Mouse (Mus musculus): ENCODE results near the gene Nanp. TPM values are rescaled to one million over a fixed set of nuclear protein-coding genes. Genes with fewer than 3 reads are reported as not detected.
A peak's percentile ranks its signal among the peaks of the same experiment; 100 is the strongest.

Gene Nanp
- polyA plus RNA-seq (2015; fragmentation: Nextera tagmentation; extraction: Ambion mirVana), result 20.8 and 23.4 TPM in 2 replicates

- under 1% methylated on average over 31 of the region's 34 CpGs for WGBS
- Histone ChIP-seq H3K9me3 (ENCODE audit: low read length) (no peaks in the 10 kb centered on the region), H3K9ac (replicated peaks; ENCODE audit: low read depth) (peak within 1 kb of the TSS; percentile 95), H3K27me3 (replicated peaks; ENCODE audit: insufficient read depth, low read length) (no peaks in the 10 kb centered on the region), H3K4me3 (ENCODE audit: low read depth, low read length) (peak within 1 kb of the TSS; percentile 87), H3K36me3 (ENCODE audit: insufficient read depth, low read length) (no peaks in the 10 kb centered on the region), H3K27ac (ENCODE audit: low read length) (peak within 1 kb of the TSS; percentile 73), H3K4me1 (ENCODE audit: insufficient read depth, low read depth, low read length) (peaks cover 11% of the 10 kb centered on the region; the same call in 1 of the 2 replicates), H3K4me2 (replicated peaks; ENCODE audit: low read depth, low read length) (peak within 1 kb of the TSS; percentile 97)
- DNase-seq (ENCODE audit: low spot score), result peak; percentile 98
- ATAC-seq, result peak; percentile 97
- no peak for TF ChIP-seq CTCF (IDR thresholded peaks at IDR 0.05)
- TF ChIP-seq EP300 (IDR thresholded peaks at IDR 0.05), result no peak
These were observed at the start of gene Nanp, which contains the start of gene Ninl for GRCm38 (mm10) chr2:151039232-151039695. Nanp (minus strand) TSS chr2:151039398. Ninl (minus strand) TSS chr2:151039382.

- Histone ChIP-seq H3K9me3 (ENCODE audit: low read length) (no peaks in the 10 kb centered on the region), H3K4me2 (replicated peaks; ENCODE audit: low read depth, low read length) (no peak overlapping the region), H3K4me3 (ENCODE audit: low read depth, low read length) (no peak overlapping the region), H3K4me1 (ENCODE audit: insufficient read depth, low read depth, low read length) (no peaks in the 10 kb centered on the region), H3K27me3 (replicated peaks; ENCODE audit: insufficient read depth, low read length) (no peaks in the 10 kb centered on the region), H3K27ac (ENCODE audit: low read length) (no peak overlapping the region), H3K36me3 (ENCODE audit: insufficient read depth, low read length) (no peaks in the 10 kb centered on the region), H3K9ac (replicated peaks; ENCODE audit: low read depth) (no peak overlapping the region)
- 66% methylated on average over 1 of the region's 1 CpGs for WGBS
- no peak for ATAC-seq
- DNase-seq (ENCODE audit: low spot score), result peak; percentile 3
- no peak for TF ChIP-seq CTCF (IDR thresholded peaks at IDR 0.05)
- no peak for TF ChIP-seq EP300 (IDR thresholded peaks at IDR 0.05)
These were observed 17.4 kb upstream of the Nanp start for GRCm38 (mm10) chr2:151056637-151057036.

- Histone ChIP-seq H3K4me1 (ENCODE audit: insufficient read depth, low read depth, low read length) (peaks cover 11% of the 10 kb centered on the region; the same call in 1 of the 2 replicates), H3K36me3 (ENCODE audit: insufficient read depth, low read length) (no peaks in the 10 kb centered on the region), H3K27me3 (replicated peaks; ENCODE audit: insufficient read depth, low read length) (no peaks in the 10 kb centered on the region), H3K9me3 (ENCODE audit: low read length) (no peaks in the 10 kb centered on the region), H3K4me3 (ENCODE audit: low read depth, low read length) (no peak overlapping the region), H3K9ac (replicated peaks; ENCODE audit: low read depth) (no peak overlapping the region), H3K27ac (ENCODE audit: low read length) (no peak overlapping the region), H3K4me2 (replicated peaks; ENCODE audit: low read depth, low read length) (no peak overlapping the region)
- WGBS, result 82% methylated on average over 1 of the region's 1 CpGs
- DNase-seq (ENCODE audit: low spot score), result no peak
- ATAC-seq, result no peak
- TF ChIP-seq EP300 (IDR thresholded peaks at IDR 0.05) (no peak), CTCF (IDR thresholded peaks at IDR 0.05) (no peak)
These were observed 1.2 kb upstream of the Nanp start for GRCm38 (mm10) chr2:151040411-151040810.

GRCm38 (mm10) chr2:151039726-151040125, 528 bp upstream of the Nanp start:
- no peaks in the 10 kb centered on the region for H3K36me3 ChIP-seq (ENCODE audit: insufficient read depth, low read length)
- no peaks in the 10 kb centered on the region for H3K27me3 ChIP-seq (replicated peaks; ENCODE audit: insufficient read depth, low read length)
- H3K9ac ChIP-seq (replicated peaks; ENCODE audit: low read depth), result peak overlapping the region; percentile 95
- 33% methylated on average over 8 of the region's 8 CpGs for WGBS
- H3K4me2 ChIP-seq (replicated peaks; ENCODE audit: low read depth, low read length), result peak overlapping the region; percentile 97
- TF ChIP-seq CTCF (IDR thresholded peaks at IDR 0.05), result no peak
- TF ChIP-seq EP300 (IDR thresholded peaks at IDR 0.05), result no peak
- peaks cover 11% of the 10 kb centered on the region; the same call in 1 of the 2 replicates for H3K4me1 ChIP-seq (ENCODE audit: insufficient read depth, low read depth, low read length)
- no peaks in the 10 kb centered on the region for H3K9me3 ChIP-seq (ENCODE audit: low read length)
- no peak for DNase-seq (ENCODE audit: low spot score)
- no peak for ATAC-seq
- peak overlapping the region; percentile 20 for H3K27ac ChIP-seq (ENCODE audit: low read length)
- H3K4me3 ChIP-seq (ENCODE audit: low read depth, low read length), result peak overlapping the region; percentile 87

- ATAC-seq, result peak; percentile 66
- no peaks in the 10 kb centered on the region for H3K9me3 ChIP-seq (ENCODE audit: low read length)
- H3K4me3 ChIP-seq (ENCODE audit: low read depth, low read length), result peak overlapping the region; percentile 87
- H3K36me3 ChIP-seq (ENCODE audit: insufficient read depth, low read length), result no peaks in the 10 kb centered on the region
- peak overlapping the region; percentile 97 for H3K4me2 ChIP-seq (replicated peaks; ENCODE audit: low read depth, low read length)
- DNase-seq (ENCODE audit: low spot score), result peak; percentile 45
- TF ChIP-seq EP300 (IDR thresholded peaks at IDR 0.05) (no peak), CTCF (IDR thresholded peaks at IDR 0.05) (no peak)
- H3K9ac ChIP-seq (replicated peaks; ENCODE audit: low read depth), result peak overlapping the region; percentile 95
- peak overlapping the region; percentile 73; the same call in 1 of the 2 replicates for H3K27ac ChIP-seq (ENCODE audit: low read length)
- H3K4me1 ChIP-seq (ENCODE audit: insufficient read depth, low read depth, low read length), result peaks cover 11% of the 10 kb centered on the region; the same call in 1 of the 2 replicates
- WGBS, result 0% methylated on average over 23 of the region's 30 CpGs
- no peaks in the 10 kb centered on the region for H3K27me3 ChIP-seq (replicated peaks; ENCODE audit: insufficient read depth, low read length)
These were observed 381 bp downstream of the Nanp start for GRCm38 (mm10) chr2:151038811-151039222.

- TF ChIP-seq EP300 (IDR thresholded peaks at IDR 0.05), result no peak
- TF ChIP-seq CTCF (IDR thresholded peaks at IDR 0.05), result no peak
- Histone ChIP-seq H3K9me3 (ENCODE audit: low read length) (no peaks in the 10 kb centered on the region), H3K27me3 (replicated peaks; ENCODE audit: insufficient read depth, low read length) (no peaks in the 10 kb centered on the region), H3K27ac (ENCODE audit: low read length) (no peak overlapping the region), H3K4me3 (ENCODE audit: low read depth, low read length) (peak overlapping the region; percentile 87), H3K4me2 (replicated peaks; ENCODE audit: low read depth, low read length) (peak overlapping the region; percentile 97), H3K4me1 (ENCODE audit: insufficient read depth, low read depth, low read length) (peaks cover 11% of the 10 kb centered on the region; the same call in 1 of the 2 replicates), H3K9ac (replicated peaks; ENCODE audit: low read depth) (peak overlapping the region; percentile 95), H3K36me3 (ENCODE audit: insufficient read depth, low read length) (no peaks in the 10 kb centered on the region)
- WGBS, result 37% methylated on average over 18 of the region's 18 CpGs
- ATAC-seq (no peak), DNase-seq (ENCODE audit: low spot score) (peak; percentile 14)
These were observed 1.2 kb downstream of the Nanp start for GRCm38 (mm10) chr2:151037876-151038552.

Measured in lung, postnatal 0 days (tissue).